Mouse (Mus musculus): Measurements from ENCODE around the gene Lrrc40. TPM values are rescaled to one million over a fixed set of nuclear protein-coding genes. Genes with fewer than 3 reads are reported as not detected.

The Lrrc40 gene
- total and polyA plus RNA-seq, 3 experiments, result 61.3 to 232 (median 144) TPM

DNA sequence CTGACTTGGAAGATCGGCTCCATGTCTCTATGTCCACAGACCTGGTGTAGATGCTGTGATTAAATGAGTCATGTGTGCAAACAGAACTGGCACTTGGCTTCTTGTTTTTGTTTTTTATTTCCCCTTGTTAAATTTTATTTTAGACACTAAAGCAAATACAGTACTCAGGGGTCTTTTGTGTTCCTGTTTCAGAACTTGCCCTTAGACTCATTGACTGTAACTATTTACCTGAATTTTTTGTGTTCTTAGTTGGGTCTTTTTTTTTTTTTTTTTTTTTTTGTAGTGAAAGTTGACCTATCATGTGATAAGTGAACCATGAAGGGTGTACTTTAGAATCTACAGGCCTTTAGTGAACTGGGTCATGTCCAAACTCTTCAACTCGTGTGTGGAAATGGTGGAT, 4.3 kb downstream of the Lrrc40 start:
- Histone ChIP-seq H3K27me3 (replicated peaks) (no peaks in the 10 kb centered on the region), H3K79me2 (replicated peaks; ENCODE audit: control insufficient read depth, extremely low read depth, insufficient read depth, poor library complexity, severe bottlenecking) (peaks cover 57% of the 10 kb centered on the region), H3K4me1 (ENCODE audit: control insufficient read depth in 1 of 2, insufficient read depth in 2 of 2) (peaks cover 3 to 44% of the 10 kb centered on the region in 2 experiments), H3K36me3 (replicated peaks in 1 of 2; ENCODE audit: control insufficient read depth in 1 of 2, insufficient read depth in 1 of 2, low read length in 1 of 2) (peaks cover 0 to 50% of the 10 kb centered on the region in 2 experiments), H3K4me2 (ENCODE audit: insufficient read depth, low read depth, poor library complexity, severe bottlenecking) (no peak overlapping the region), H3K27ac (ENCODE audit: insufficient read depth, low read depth) (no peak overlapping the region), H3K4me3 (replicated peaks in 1 of 3; ENCODE audit: low read depth in 2 of 3, low read length in 2 of 3, poor library complexity in 1 of 3) (no peak overlapping the region), H3K9ac (ENCODE audit: insufficient read depth, low read depth) (no peak overlapping the region), H3K9me3 (replicated peaks; ENCODE audit: low read length) (no peaks in the 10 kb centered on the region)
- dilution Hi-C loops (cut with MboI; ENCODE audit: extremely low pct_ligation_motif_present, extremely low pct_unique_long_range_greater_than_20kb, low sequenced_read_pairs), result no loop called here
- DNase-seq (ENCODE audit: extremely low read depth), result no peak
- in situ Hi-C loops (cut with MboI; ENCODE audit: low pct_ligation_motif_present, low pct_unique_long_range_greater_than_20kb, low sequenced_read_pairs), result no loop called here
- TF ChIP-seq ZNF384 (IDR thresholded peaks at IDR 0.05; ENCODE audit: low read depth, low read length) (peak; percentile 63; the same call in 1 of the 2 replicates), PAX5 (IDR thresholded peaks at IDR 0.05; ENCODE audit: low read length) (no peak)

DNA sequence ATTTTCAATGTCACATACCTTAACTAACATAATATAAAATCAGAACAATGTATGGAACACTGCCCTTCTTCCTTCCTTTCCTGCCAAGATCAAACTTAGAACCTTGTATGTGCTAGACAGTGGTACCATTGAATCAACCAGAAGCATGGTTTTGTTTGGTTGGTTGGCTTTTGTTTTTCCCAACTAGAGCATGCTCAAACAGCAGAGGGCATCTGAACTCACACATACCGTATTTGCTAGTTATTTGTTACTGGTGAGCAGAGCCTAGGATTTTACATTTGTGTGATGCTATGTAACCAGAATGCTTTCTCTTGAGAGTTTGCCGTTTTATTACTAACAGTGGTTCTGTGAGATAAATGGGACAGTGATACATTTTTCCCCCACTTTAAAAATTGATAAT, 13.0 kb downstream of the Lrrc40 start:
- H3K79me2 ChIP-seq (replicated peaks; ENCODE audit: control insufficient read depth, extremely low read depth, insufficient read depth, poor library complexity, severe bottlenecking), result peaks cover 5% of the 10 kb centered on the region; the same call in 1 of the 2 replicates
- in situ Hi-C loops (cut with MboI; ENCODE audit: low pct_ligation_motif_present, low pct_unique_long_range_greater_than_20kb, low sequenced_read_pairs), result no loop called here
- no peak for DNase-seq (ENCODE audit: extremely low read depth)
- no peak overlapping the region for H3K4me2 ChIP-seq (ENCODE audit: insufficient read depth, low read depth, poor library complexity, severe bottlenecking)
- TF ChIP-seq CTCF (conservative IDR thresholded peaks at IDR 0.05 in 1 of 2, IDR thresholded peaks at IDR 0.05 in 1 of 2; ENCODE audit: low read depth in 2 of 2, low read length in 2 of 2), result peak in 1 of 2 experiments; percentile 40; a peak in 2 of 4 replicates
- TF ChIP-seq SMC3 (IDR thresholded peaks at IDR 0.05; ENCODE audit: low read depth, low read length), result peak; percentile 42
- TF ChIP-seq ZKSCAN1 (IDR thresholded peaks at IDR 0.05; ENCODE audit: borderline replicate concordance, low read depth, low read length), result no peak
- TF ChIP-seq RAD21 (IDR thresholded peaks at IDR 0.05; ENCODE audit: low read depth, low read length), result peak; percentile 16
- no peaks in the 10 kb centered on the region for H3K9me3 ChIP-seq (replicated peaks; ENCODE audit: low read length)
- no peak overlapping the region for H3K4me3 ChIP-seq (replicated peaks in 1 of 3; ENCODE audit: low read depth in 2 of 3, low read length in 2 of 3, poor library complexity in 1 of 3)
- no peak overlapping the region for H3K27ac ChIP-seq (ENCODE audit: insufficient read depth, low read depth)
- peaks cover 30 to 74% of the 10 kb centered on the region in 2 experiments for H3K36me3 ChIP-seq (replicated peaks in 1 of 2; ENCODE audit: control insufficient read depth in 1 of 2, insufficient read depth in 1 of 2, low read length in 1 of 2)
- H3K27me3 ChIP-seq (replicated peaks), result no peaks in the 10 kb centered on the region
- no peak overlapping the region for H3K9ac ChIP-seq (ENCODE audit: insufficient read depth, low read depth)
- dilution Hi-C loops (cut with MboI; ENCODE audit: extremely low pct_ligation_motif_present, extremely low pct_unique_long_range_greater_than_20kb, low sequenced_read_pairs), result no loop called here
- H3K4me1 ChIP-seq (ENCODE audit: control insufficient read depth in 1 of 2, insufficient read depth in 2 of 2), result peaks cover 0 to 13% of the 10 kb centered on the region in 2 experiments; a peak in 2 of 4 replicates

DNA sequence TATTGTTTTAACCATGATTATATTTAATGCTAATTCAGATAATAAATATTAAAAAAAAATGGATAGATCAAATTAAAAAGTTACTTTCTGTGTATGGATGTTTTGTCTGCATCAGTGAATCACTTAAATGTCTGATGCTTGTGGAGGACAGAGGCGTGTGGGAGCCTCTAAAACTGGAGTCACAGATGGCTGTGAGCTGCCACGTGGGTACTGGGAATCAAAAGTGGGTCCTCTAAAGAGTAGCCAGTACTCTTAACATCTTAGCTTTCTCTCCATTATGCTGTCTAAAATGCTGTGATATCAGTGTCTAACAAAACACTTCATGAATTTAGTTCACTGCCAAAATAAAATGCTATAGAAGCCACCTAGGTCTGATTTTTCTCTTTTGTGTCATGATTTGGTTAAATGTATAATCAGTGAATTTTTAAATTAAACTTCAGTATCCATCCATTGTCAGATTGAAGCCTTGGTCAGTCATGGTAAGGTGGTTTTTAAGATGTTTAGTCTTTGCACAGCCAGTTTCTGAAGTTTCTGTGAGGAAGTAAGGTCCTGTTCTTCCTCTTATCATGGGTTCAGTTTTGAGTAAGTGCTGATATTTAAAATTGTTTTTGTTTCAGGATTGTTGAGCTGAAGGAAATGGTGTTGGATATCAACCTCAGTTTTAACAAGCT, 24.3 kb downstream of the Lrrc40 start:
- peaks cover 49 to 76% of the 10 kb centered on the region in 2 experiments for H3K36me3 ChIP-seq (replicated peaks in 1 of 2; ENCODE audit: control insufficient read depth in 1 of 2, insufficient read depth in 1 of 2, low read length in 1 of 2)
- peak; percentile 55; the same call in 1 of the 2 replicates for TF ChIP-seq ETS1 (conservative IDR thresholded peaks at IDR 0.05; ENCODE audit: low read depth, low read length)
- TF ChIP-seq USF1 (IDR thresholded peaks at IDR 0.05; ENCODE audit: low read depth, low read length), result no peak
- no peak for TF ChIP-seq GABPA (IDR thresholded peaks at IDR 0.05; ENCODE audit: insufficient replicate concordance, low read depth, low read length)
- peak; percentile 98 for TF ChIP-seq JUND (conservative IDR thresholded peaks at IDR 0.05; ENCODE audit: low read depth, low read length)
- TF ChIP-seq JUN (IDR thresholded peaks at IDR 0.05; ENCODE audit: insufficient read depth, low read depth, low read length), result peak; percentile 92
- TF ChIP-seq POLR2A (IDR thresholded peaks at IDR 0.05; ENCODE audit: low read depth, low read length), result no peak
- TF ChIP-seq RCOR1 (conservative IDR thresholded peaks at IDR 0.05; ENCODE audit: low read depth, low read length), result peak; percentile 70; the same call in 1 of the 2 replicates
- TF ChIP-seq MAX (IDR thresholded peaks at IDR 0.05; ENCODE audit: low read length), result peak; percentile 48; the same call in 1 of the 2 replicates
- no peak for TF ChIP-seq CTCF (conservative IDR thresholded peaks at IDR 0.05 in 1 of 2, IDR thresholded peaks at IDR 0.05 in 1 of 2; ENCODE audit: low read depth in 2 of 2, low read length in 2 of 2)
- TF ChIP-seq MYC (IDR thresholded peaks at IDR 0.05; ENCODE audit: low read depth, low read length), result peak; percentile 78
- TF ChIP-seq MEF2A (IDR thresholded peaks at IDR 0.05; ENCODE audit: borderline replicate concordance, low read depth, low read length), result peak; percentile 73; the same call in 1 of the 2 replicates
- TF ChIP-seq CHD1 (IDR thresholded peaks at IDR 0.05; ENCODE audit: low read depth, low read length), result 0 out of 2 replicates have a peak, but pooled peaks have one; percentile 86
- TF ChIP-seq ZKSCAN1 (IDR thresholded peaks at IDR 0.05; ENCODE audit: borderline replicate concordance, low read depth, low read length), result no peak
- no peak for TF ChIP-seq NRF1 (IDR thresholded peaks at IDR 0.05; ENCODE audit: low read depth, low read length)
- TF ChIP-seq E2F4 (IDR thresholded peaks at IDR 0.05; ENCODE audit: insufficient replicate concordance, low read depth, low read length), result no peak
- no peak for TF ChIP-seq ELF1 (IDR thresholded peaks at IDR 0.05; ENCODE audit: low read depth, low read length)
- no peak for TF ChIP-seq HCFC1 (IDR thresholded peaks at IDR 0.05; ENCODE audit: low read depth, low read length)
- peak; percentile 49 for TF ChIP-seq BHLHE40 (IDR thresholded peaks at IDR 0.05; ENCODE audit: low read depth, low read length)
- peak; percentile 96 for TF ChIP-seq IRF4 (IDR thresholded peaks at IDR 0.05; ENCODE audit: low read depth, low read length)
- TF ChIP-seq SIN3A (IDR thresholded peaks at IDR 0.05; ENCODE audit: low read length), result 0 out of 2 replicates have a peak, but pooled peaks have one; percentile 57

More for the DNA sequence above, 24.3 kb downstream of the Lrrc40 start:
- Histone ChIP-seq H3K27me3 (replicated peaks) (no peaks in the 10 kb centered on the region), H3K9ac (ENCODE audit: insufficient read depth, low read depth) (peak overlapping the region; percentile 6), H3K9me3 (replicated peaks; ENCODE audit: low read length) (no peaks in the 10 kb centered on the region), H3K4me2 (ENCODE audit: insufficient read depth, low read depth, poor library complexity, severe bottlenecking) (peak overlapping the region; percentile 7; the same call in 1 of the 2 replicates), H3K4me1 (ENCODE audit: control insufficient read depth in 1 of 2, insufficient read depth in 2 of 2) (peaks cover 13 to 44% of the 10 kb centered on the region in 2 experiments), H3K27ac (ENCODE audit: insufficient read depth, low read depth) (0 out of 2 replicates have a peak overlapping the region, but pooled peaks have one; percentile 25), H3K79me2 (replicated peaks; ENCODE audit: control insufficient read depth, extremely low read depth, insufficient read depth, poor library complexity, severe bottlenecking) (no peaks in the 10 kb centered on the region), H3K4me3 (replicated peaks in 1 of 3; ENCODE audit: low read depth in 2 of 3, low read length in 2 of 3, poor library complexity in 1 of 3) (no peak overlapping the region)
- dilution Hi-C loops (cut with MboI; ENCODE audit: extremely low pct_ligation_motif_present, extremely low pct_unique_long_range_greater_than_20kb, low sequenced_read_pairs), result no loop called here
- DNase-seq (ENCODE audit: extremely low read depth), result peak; percentile 77
- in situ Hi-C loops (cut with MboI; ENCODE audit: low pct_ligation_motif_present, low pct_unique_long_range_greater_than_20kb, low sequenced_read_pairs), result no loop called here
